ENCODE assay signal across 11 mouse cellular contexts in genomic region chr6:8210661-8211060, GRCm38 (mm10). TPM values are rescaled to one million over a fixed set of nuclear protein-coding genes. Genes with fewer than 3 reads are reported as not detected.
DNase-seq lines count a peak whose midpoint lies in the region; ATAC-seq and TF ChIP-seq lines count a peak whose summit lies in the region.
"Had no signal": no experiment of that assay in that cellular context is flagged by ENCODE, and none has a peak within 500 bp of the region (broad histone marks: within the 10 kb centered on the region; RNA-seq: fewer than 3 reads in every experiment).

No protein-coding gene starts in this region.

- DNase-seq in cerebellum, adult 9-10 months: peak; percentile 23
- DNase-seq in cerebellum, adult 11-12 months: no peak
- DNase-seq in stomach, postnatal 0 days (ENCODE audit: low spot score): no peak
- DNase-seq in liver, embryonic 14.5 days (ENCODE audit: low read depth in 3 of 3, low spot score in 3 of 3): no peak
- DNase-seq in ovary, adult 18-20 months (ENCODE audit: low spot score): no peak
- DNase-seq in natural killer cell, adult 2 months (ENCODE audit: low spot score in 2 of 2): no peak
- DNase-seq in layer of hippocampus, adult 11-12 months (ENCODE audit: low spot score): no peak
- DNase-seq: adrenal gland, postnatal 10 days; gastrocnemius, postnatal 14 days; thymus, postnatal 4 days had no signal

- no peaks in the 10 kb centered on the region for H3K9me3 ChIP-seq in stomach, embryonic 14.5 days (ENCODE audit: control insufficient read depth, low read depth, low read length)
- H3K9me3 ChIP-seq in stomach, postnatal 0 days (ENCODE audit: control insufficient read depth, low read length): no peaks in the 10 kb centered on the region
- H3K9me3 ChIP-seq in liver, embryonic 14.5 days (ENCODE audit: control insufficient read depth, low read length): no peaks in the 10 kb centered on the region

- ATAC-seq in stomach, embryonic 14.5 days (ENCODE audit: insufficient number of reproducible peaks, insufficient read depth, low FRiP score, low read depth): no peak
- no peak for ATAC-seq in stomach, postnatal 0 days (ENCODE audit: low FRiP score, low TSS enrichment)
- no peak for ATAC-seq in liver, embryonic 14.5 days (ENCODE audit: insufficient read depth)

- H3K4me1 ChIP-seq in stomach, embryonic 14.5 days (ENCODE audit: control insufficient read depth, insufficient read depth, low read length): 0 out of 2 replicates have a peak, but pooled peaks cover 2% of the 10 kb centered on the region
- H3K4me1 ChIP-seq in stomach, postnatal 0 days (replicated peaks; ENCODE audit: control insufficient read depth, insufficient read depth): no peaks in the 10 kb centered on the region
- H3K4me1 ChIP-seq in liver, embryonic 14.5 days (replicated peaks; ENCODE audit: control insufficient read depth in 2 of 2, insufficient read depth in 2 of 2, low read length in 1 of 2): peaks cover 8 to 10% of the 10 kb centered on the region in 2 experiments

- no peak for TF ChIP-seq CTCF in stomach, postnatal 0 days (IDR thresholded peaks at IDR 0.05; ENCODE audit: low read depth)
- TF ChIP-seq CTCF in liver, embryonic 14.5 days (IDR thresholded peaks at IDR 0.05; ENCODE audit: low read depth): no peak

- peak overlapping the region; percentile 45; the same call in 1 of the 2 replicates for H3K4me2 ChIP-seq in stomach, embryonic 14.5 days (replicated peaks; ENCODE audit: low read depth, low read length)
- no peak overlapping the region for H3K4me2 ChIP-seq in stomach, postnatal 0 days (replicated peaks; ENCODE audit: low read depth)
- H3K4me2 ChIP-seq in liver, embryonic 14.5 days (ENCODE audit: low read depth): peak overlapping the region; percentile 82

- H3K27ac ChIP-seq in stomach, embryonic 14.5 days (ENCODE audit: low read length): no peak overlapping the region
- H3K27ac ChIP-seq in stomach, postnatal 0 days (replicated peaks): no peak overlapping the region
- H3K27ac ChIP-seq in liver, embryonic 14.5 days: no peak overlapping the region

- H3K27me3 ChIP-seq in stomach, embryonic 14.5 days (ENCODE audit: control insufficient read depth, insufficient read depth, low read length): no peaks in the 10 kb centered on the region
- H3K27me3 ChIP-seq in stomach, postnatal 0 days (ENCODE audit: control insufficient read depth, insufficient read depth, low read length): no peaks in the 10 kb centered on the region
- H3K27me3 ChIP-seq in liver, embryonic 14.5 days (ENCODE audit: control insufficient read depth, insufficient read depth, low read length): no peaks in the 10 kb centered on the region

- H3K36me3 ChIP-seq in stomach, embryonic 14.5 days (ENCODE audit: control insufficient read depth, insufficient read depth, low read length): peaks cover 14% of the 10 kb centered on the region
- H3K36me3 ChIP-seq in stomach, postnatal 0 days (ENCODE audit: control insufficient read depth, insufficient read depth, low read length): no peaks in the 10 kb centered on the region
- H3K36me3 ChIP-seq in liver, embryonic 14.5 days (replicated peaks; ENCODE audit: control insufficient read depth, insufficient read depth, low read depth): peaks cover 2% of the 10 kb centered on the region

- no peak overlapping the region for H3K9ac ChIP-seq in stomach, embryonic 14.5 days (replicated peaks; ENCODE audit: low read depth, low read length)
- no peak overlapping the region for H3K9ac ChIP-seq in stomach, postnatal 0 days (ENCODE audit: low read length)
- peak overlapping the region; percentile 83 for H3K9ac ChIP-seq in liver, embryonic 14.5 days (replicated peaks)

- H3K4me3 ChIP-seq in stomach, embryonic 14.5 days (ENCODE audit: low read depth, low read length): no peak overlapping the region
- H3K4me3 ChIP-seq in stomach, postnatal 0 days (ENCODE audit: low read depth, low read length): no peak overlapping the region
- peak overlapping the region in 1 of 2 experiments; percentile 80; a peak in 2 of 4 replicates for H3K4me3 ChIP-seq in liver, embryonic 14.5 days (ENCODE audit: insufficient read depth in 1 of 2, low read depth in 2 of 2, low read length in 2 of 2)

- 91% methylated on average over 3 of the region's 3 CpGs for WGBS in stomach, embryonic 14.5 days
- 93% methylated on average over 3 of the region's 3 CpGs for WGBS in stomach, postnatal 0 days
- 56% methylated on average over 3 of the region's 3 CpGs for WGBS in liver, embryonic 14.5 days (ENCODE audit: insufficient replicate concordance)

- TF ChIP-seq EP300 in stomach, postnatal 0 days (optimal IDR thresholded peaks at IDR 0.05): no peak
- no peak for TF ChIP-seq EP300 in liver, embryonic 14.5 days (IDR thresholded peaks at IDR 0.05; ENCODE audit: low read depth)

RNA-seq across cellular contexts. Expression of gene Mios, which starts 1.6 kb away (rescaled TPM):
- polyA plus RNA-seq in stomach, embryonic 14.5 days (2014; fragmentation: Nextera tagmentation; extraction: Ambion mirVana): 30.7 and 32.1 TPM in 2 replicates
- 11.9 and 12.7 TPM in 2 replicates for polyA plus RNA-seq in stomach, postnatal 0 days (2015; fragmentation: Nextera tagmentation; extraction: Ambion mirVana)
- polyA plus RNA-seq in liver, embryonic 14.5 days (2012; rRNA removed): 3.6 and 5.1 TPM in 2 replicates
- polyA plus RNA-seq in liver, embryonic 14.5 days (2014; fragmentation: Nextera tagmentation; extraction: Ambion mirVana): 12.8 and 13.4 TPM in 2 replicates

RNA-seq across cellular contexts. Expression of gene Col28a1, which starts 18.2 kb away (rescaled TPM):
- 1.2 and 1.7 TPM in 2 replicates for polyA plus RNA-seq in stomach, embryonic 14.5 days (2014; fragmentation: Nextera tagmentation; extraction: Ambion mirVana)
- 1.2 and 1.4 TPM in 2 replicates for polyA plus RNA-seq in stomach, postnatal 0 days (2015; fragmentation: Nextera tagmentation; extraction: Ambion mirVana)
- 0.02 and 0.04 TPM in 2 replicates for polyA plus RNA-seq in liver, embryonic 14.5 days (2012; rRNA removed)
- polyA plus RNA-seq in liver, embryonic 14.5 days (2014; fragmentation: Nextera tagmentation; extraction: Ambion mirVana): 0.09 TPM in 1 of 2 replicates, not detected in the other

RNA-seq across cellular contexts. Expression of gene Rpa3, which starts 48.3 kb away (rescaled TPM):
- polyA plus RNA-seq in stomach, embryonic 14.5 days (2014; fragmentation: Nextera tagmentation; extraction: Ambion mirVana): 152 and 157 TPM in 2 replicates
- 96.9 and 99.5 TPM in 2 replicates for polyA plus RNA-seq in stomach, postnatal 0 days (2015; fragmentation: Nextera tagmentation; extraction: Ambion mirVana)
- polyA plus RNA-seq in liver, embryonic 14.5 days (2012; rRNA removed): 34.7 and 51.1 TPM in 2 replicates
- 136 and 143 TPM in 2 replicates for polyA plus RNA-seq in liver, embryonic 14.5 days (2014; fragmentation: Nextera tagmentation; extraction: Ambion mirVana)

RNA-seq across cellular contexts. Expression of gene Umad1, which starts 48.4 kb away (rescaled TPM):
- polyA plus RNA-seq in stomach, embryonic 14.5 days (2014; fragmentation: Nextera tagmentation; extraction: Ambion mirVana): 26.8 and 28.3 TPM in 2 replicates
- 17.9 and 18.8 TPM in 2 replicates for polyA plus RNA-seq in stomach, postnatal 0 days (2015; fragmentation: Nextera tagmentation; extraction: Ambion mirVana)
- polyA plus RNA-seq in liver, embryonic 14.5 days (2012; rRNA removed): 7.4 and 8.1 TPM in 2 replicates
- 14.7 and 15.3 TPM in 2 replicates for polyA plus RNA-seq in liver, embryonic 14.5 days (2014; fragmentation: Nextera tagmentation; extraction: Ambion mirVana)

RNA-seq across cellular contexts. Expression of gene Gm45062, which starts 48.6 kb away (rescaled TPM):
- 10.4 and 11.6 TPM in 2 replicates for polyA plus RNA-seq in stomach, embryonic 14.5 days (2014; fragmentation: Nextera tagmentation; extraction: Ambion mirVana)
- 1.9 and 2.3 TPM in 2 replicates for polyA plus RNA-seq in stomach, postnatal 0 days (2015; fragmentation: Nextera tagmentation; extraction: Ambion mirVana)
- polyA plus RNA-seq in liver, embryonic 14.5 days (2012; rRNA removed): 1.9 and 2.1 TPM in 2 replicates
- polyA plus RNA-seq in liver, embryonic 14.5 days (2014; fragmentation: Nextera tagmentation; extraction: Ambion mirVana): 0.86 and 1.0 TPM in 2 replicates
